ENCODE assay signal across 9 mouse cellular contexts in genomic region chr7:93079785-93080730, GRCm38 (mm10). TPM values are rescaled to one million over a fixed set of nuclear protein-coding genes. Genes with fewer than 3 reads are reported as not detected.
A peak's percentile ranks its signal among the peaks of the same experiment; 100 is the strongest.
DNase-seq lines count a peak whose midpoint lies in the region; ATAC-seq and TF ChIP-seq lines count a peak whose summit lies in the region.
"Had no signal": no experiment of that assay in that cellular context is flagged by ENCODE, and none has a peak within 500 bp of the region (broad histone marks: within the 10 kb centered on the region; RNA-seq: fewer than 3 reads in every experiment).

Gene Fam181b (plus strand): TSS chr7:93079865.

- H3K4me2 ChIP-seq in heart, embryonic 12.5 days = peak within 1 kb of the TSS; percentile 90
- peak within 1 kb of the TSS; percentile 66 for H3K4me2 ChIP-seq in midbrain, postnatal 0 days (ENCODE audit: low read depth, low read length, poor library complexity, severe bottlenecking)

- H3K36me3 ChIP-seq in heart, embryonic 12.5 days = no peaks in the 10 kb centered on the region
- no peaks in the 10 kb centered on the region for H3K36me3 ChIP-seq in liver, adult 2 months (ENCODE audit: control insufficient read depth, insufficient read depth, low read length)
- no peaks in the 10 kb centered on the region for H3K36me3 ChIP-seq in midbrain, postnatal 0 days (ENCODE audit: insufficient read depth, low read length)

- no peaks in the 10 kb centered on the region for H3K9me3 ChIP-seq in heart, embryonic 12.5 days (replicated peaks)
- no peaks in the 10 kb centered on the region for H3K9me3 ChIP-seq in midbrain, postnatal 0 days (ENCODE audit: low read length)

- peak; percentile 90 for ATAC-seq in heart, embryonic 12.5 days (ENCODE audit: insufficient number of reproducible peaks, low FRiP score)
- ATAC-seq in midbrain, postnatal 0 days (ENCODE audit: low FRiP score) = peak; percentile 94

- no peaks in the 10 kb centered on the region for H3K79me2 ChIP-seq in liver, adult 2 months (ENCODE audit: control insufficient read depth, insufficient read depth, low read length)

- WGBS in heart, embryonic 12.5 days = under 1% methylated on average over 95 of the region's 96 CpGs
- 2% methylated on average over 96 of the region's 96 CpGs for WGBS in liver, adult 2 months
- under 1% methylated on average over 90 of the region's 96 CpGs for WGBS in midbrain, postnatal 0 days

- H3K27ac ChIP-seq in embryonic fibroblast, embryonic 13.5 days (ENCODE audit: insufficient read depth, low read length) = no peak within 1 kb of the TSS
- no peak within 1 kb of the TSS for H3K27ac ChIP-seq in heart, embryonic 12.5 days (ENCODE audit: poor library complexity, severe bottlenecking)
- no peak within 1 kb of the TSS for H3K27ac ChIP-seq in liver, adult 2 months (replicated peaks; ENCODE audit: insufficient read depth, low read depth, low read length)
- H3K27ac ChIP-seq in midbrain, postnatal 0 days (ENCODE audit: low read depth, low read length) = peak within 1 kb of the TSS; percentile 71

- H3K4me1 ChIP-seq in embryonic fibroblast, embryonic 13.5 days (ENCODE audit: control insufficient read depth, insufficient read depth, low read length) = peaks cover 2% of the 10 kb centered on the region; the same call in 1 of the 2 replicates
- peaks cover 8% of the 10 kb centered on the region for H3K4me1 ChIP-seq in heart, embryonic 12.5 days (replicated peaks)
- no peaks in the 10 kb centered on the region for H3K4me1 ChIP-seq in liver, adult 2 months (ENCODE audit: control insufficient read depth, insufficient read depth, low read length)
- H3K4me1 ChIP-seq in midbrain, postnatal 0 days (ENCODE audit: insufficient read depth, low read length) = 0 out of 2 replicates have a peak, but pooled peaks cover 3% of the 10 kb centered on the region

- H3K4me3 ChIP-seq in embryonic fibroblast, embryonic 13.5 days (ENCODE audit: insufficient read depth, low read length) = peak within 1 kb of the TSS; percentile 50
- peak within 1 kb of the TSS; percentile 61 for H3K4me3 ChIP-seq in heart, embryonic 12.5 days
- peak within 1 kb of the TSS; percentile 45 for H3K4me3 ChIP-seq in liver, adult 2 months (ENCODE audit: insufficient read depth, low read depth, low read length)
- H3K4me3 ChIP-seq in midbrain, postnatal 0 days (ENCODE audit: low read depth, low read length) = peak within 1 kb of the TSS; percentile 90

- H3K27me3 ChIP-seq in heart, embryonic 12.5 days (replicated peaks) = peaks cover 34% of the 10 kb centered on the region
- peaks cover 15% of the 10 kb centered on the region for H3K27me3 ChIP-seq in liver, adult 2 months (ENCODE audit: control insufficient read depth, insufficient read depth, low read length)
- H3K27me3 ChIP-seq in midbrain, postnatal 0 days (ENCODE audit: insufficient read depth, low read length) = no peaks in the 10 kb centered on the region

- peak; percentile 21 to 65 for DNase-seq in spleen, postnatal 4 days (ENCODE audit: low spot score in 2 of 2)
- no peak for DNase-seq in spleen, postnatal 14 days (ENCODE audit: low spot score in 2 of 2)
- peak; percentile 51 for DNase-seq in kidney, postnatal 14 days
- peak; percentile 2 for DNase-seq in liver, adult 2 months (ENCODE audit: extremely low read depth, low read depth, low spot score)
- peak; percentile 96 for DNase-seq in midbrain, postnatal 0 days (ENCODE audit: low spot score)
- peak; percentile 27 for DNase-seq in urinary bladder, adult 2 months (ENCODE audit: low spot score)

- TF ChIP-seq POLR2A in embryonic fibroblast, embryonic 13.5 days (IDR thresholded peaks at IDR 0.05; ENCODE audit: low read depth, low read length) = no peak
- no peak for TF ChIP-seq POLR2A in liver, adult 2 months (IDR thresholded peaks at IDR 0.05; ENCODE audit: extremely low read depth, insufficient read depth, low read length)

- peak within 1 kb of the TSS; percentile 70 for H3K9ac ChIP-seq in heart, embryonic 12.5 days
- peak within 1 kb of the TSS; percentile 1; the same call in 1 of the 2 replicates for H3K9ac ChIP-seq in liver, adult 2 months (ENCODE audit: low read depth, low read length)
- H3K9ac ChIP-seq in midbrain, postnatal 0 days (replicated peaks; ENCODE audit: low read length, poor library complexity, severe bottlenecking) = peak within 1 kb of the TSS; percentile 79

- TF ChIP-seq CTCF in embryonic fibroblast, embryonic 13.5 days (IDR thresholded peaks at IDR 0.05; ENCODE audit: borderline replicate concordance, insufficient read depth, low read length) = no peak
- TF ChIP-seq CTCF in liver, adult 2 months (IDR thresholded peaks at IDR 0.05; ENCODE audit: low read depth, low read length) = no peak
- peak; percentile 58 for TF ChIP-seq CTCF in midbrain, postnatal 0 days (IDR thresholded peaks at IDR 0.05)

RNA-seq across cellular contexts. Expression of gene Fam181b, which starts in this region (rescaled TPM):
- 0.40 and 0.51 TPM in 2 replicates for polyA plus RNA-seq in embryonic fibroblast, embryonic 13.5 days (2011; ENCODE audit: insufficient read length, low read depth, missing spikeins)
- 2.3 and 2.5 TPM in 2 replicates for polyA plus RNA-seq in heart, embryonic 12.5 days (2016; fragmentation: Nextera tagmentation; extraction: Ambion mirVana)
- 0.07 and 0.09 TPM in 2 replicates for total RNA-seq in liver, adult 2 months (2014; rRNA removed)
- 0.12 and 0.26 TPM in 2 replicates for polyA plus RNA-seq in liver, adult 2 months (2012; rRNA removed)
- 59.1 and 61.4 TPM in 2 replicates for total RNA-seq in midbrain, postnatal 0 days (2014; rRNA removed)
- 33.5 and 34.2 TPM in 2 replicates for polyA plus RNA-seq in midbrain, postnatal 0 days (2015; fragmentation: Nextera tagmentation; extraction: Ambion mirVana)
- 1.6 and 2.6 TPM in 2 replicates for polyA plus RNA-seq in urinary bladder, adult 2 months (2012; rRNA removed)
- total RNA-seq: neutrophil, adult 5-6 weeks had no signal

Comparison
In these comparisons a context has a peak if more than half of its experiments do, and no peak if none do; other contexts are left out.
1. RNA of gene Fam181b (total RNA-seq): 59.1 to 61.4 TPM in midbrain, postnatal 0 days; 0.07 to 0.09 TPM in liver, adult 2 months; every median in the first group is over 10 times any median in the second.
2. DNase-seq: peak in spleen, postnatal 4 days (2 of 2), kidney, postnatal 14 days (single experiment), midbrain, postnatal 0 days (single experiment) and urinary bladder, adult 2 months (single experiment); none in spleen, postnatal 14 days (0 of 2).
3. Peak in DNase-seq, H3K4me3 ChIP-seq and H3K9ac ChIP-seq in liver, adult 2 months; RNA of the gene not detected or under 1 TPM.
4. H3K9ac ChIP-seq: peak in every context shown above with its lines; median percentile 79 in midbrain, postnatal 0 days; 70 in heart, embryonic 12.5 days; 1 in liver, adult 2 months.
5. Peak in every context shown above with its lines, with median percentiles within 50 percentile points of each other: H3K4me3 ChIP-seq.